Mouse (Mus musculus) lung, postnatal 4 days (tissue): ENCODE data around the gene Fgf23.

Experiments
- DNase-seq, 2 experiments: peaks; one replicate each; pipeline ENCODE4 v3.0.0; 2021

Gene Fgf23

DNA sequence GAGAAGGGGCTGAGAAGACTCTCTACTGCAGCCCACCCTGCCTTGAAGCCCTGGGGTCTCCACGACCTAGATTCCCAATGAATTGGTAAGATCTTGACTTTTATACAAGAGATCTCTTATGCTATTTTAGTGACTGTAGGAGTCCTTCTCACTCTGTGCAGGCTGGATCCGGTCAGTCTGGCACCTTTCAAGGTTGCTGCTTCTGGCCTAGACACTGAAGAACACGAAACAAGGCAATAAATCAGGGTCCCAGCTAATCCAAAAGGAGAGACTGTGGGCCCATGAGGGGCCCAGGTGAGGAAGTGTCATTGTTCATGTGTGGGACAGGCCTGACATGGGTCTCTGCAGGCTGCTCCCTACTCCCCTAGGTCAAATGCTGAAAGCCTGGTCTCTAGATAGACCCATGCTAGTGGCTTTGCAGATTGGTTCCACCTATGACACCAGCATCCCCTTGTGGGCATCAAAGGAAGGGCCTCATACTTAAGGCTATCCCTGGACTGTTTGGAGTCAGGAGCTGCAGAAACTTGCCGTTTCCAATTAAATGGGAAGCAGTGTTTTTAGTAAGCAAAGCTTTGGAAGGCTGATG is 49.6 kb downstream of the Fgf23 start:
- no peak for DNase-seq

- DNase-seq = no peak
Measured at GRCm38 (mm10) chr6:127122996-127123395, 50.3 kb downstream of the Fgf23 start.

DNA sequence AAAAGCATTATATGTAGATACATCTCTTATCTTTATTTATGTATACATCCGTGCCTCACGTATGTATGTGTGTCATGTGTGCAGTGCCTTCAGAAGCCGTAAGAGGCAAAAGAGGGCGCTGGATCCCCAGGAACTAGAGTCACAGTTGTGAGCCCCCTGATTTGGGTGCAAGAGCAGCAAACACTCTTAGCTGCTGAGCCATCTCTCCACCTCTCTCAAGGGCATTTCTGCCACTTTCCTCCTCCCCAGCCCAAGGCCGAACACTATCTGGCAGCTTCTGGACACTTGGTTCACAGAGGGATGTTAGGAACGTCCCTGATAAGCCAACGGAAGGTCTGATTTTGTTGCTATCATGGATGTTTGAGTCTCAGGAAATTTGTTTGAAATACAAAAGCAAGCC is 50.8 kb downstream of the Fgf23 start:
- DNase-seq = no peak

GRCm38 (mm10) chr6:127129659-127130058 is 57.0 kb downstream of the Fgf23 start:
- no peak for DNase-seq

- no peak for DNase-seq
Measured at GRCm38 (mm10) chr6:127130377-127130776, 57.7 kb downstream of the Fgf23 start.
